Mouse (Mus musculus) c-Kit-positive CD71-positive TER-119-positive erythroid progenitor cells, embryonic 14.5 days (primary cell): ENCODE data around the gene Gm26741.

Experiments used
- DNase-seq: peaks from one replicate; pipeline ENCODE4 v3.0.0-alpha.2; 2013; ENCODE audit warnings: low spot score

Gm26741 gene

GRCm38 (mm10) chr10:52389438-52389837 lies 30.9 kb downstream of the Gm26741 start:
- DNase-seq: no peak

- no peak for DNase-seq
Observed at GRCm38 (mm10) chr10:52391208-52391607, 32.6 kb downstream of the Gm26741 start.

GRCm38 (mm10) chr10:52396647-52397046 lies 38.1 kb downstream of the Gm26741 start:
- no peak for DNase-seq

- DNase-seq: no peak
Observed at GRCm38 (mm10) chr10:52398715-52399114, 40.1 kb downstream of the Gm26741 start.

GRCm38 (mm10) chr10:52399722-52400121 lies 41.2 kb downstream of the Gm26741 start:
- no peak for DNase-seq

GRCm38 (mm10) chr10:52405160-52405559 lies 46.6 kb downstream of the Gm26741 start:
- no peak for DNase-seq

DNA sequence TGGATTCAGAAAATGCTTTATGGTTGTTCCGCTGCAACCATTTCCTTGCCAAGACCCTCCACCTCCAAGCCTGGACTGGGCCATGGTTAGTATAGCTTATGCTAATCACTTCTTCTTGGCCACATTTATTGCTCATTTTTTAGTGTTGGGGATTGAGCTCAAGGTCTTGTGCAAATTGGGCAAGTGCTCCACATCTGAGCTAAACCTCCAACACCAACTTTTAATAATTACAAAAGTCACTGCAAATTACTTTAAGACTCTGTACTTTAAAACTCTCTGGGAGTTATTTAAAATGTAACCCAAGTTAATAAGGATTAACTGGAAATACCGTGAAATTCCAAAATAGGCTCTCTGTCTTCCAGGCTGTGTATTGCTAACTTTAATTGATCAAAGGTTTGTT lies 49.0 kb downstream of the Gm26741 start:
- no peak for DNase-seq
